Mouse (Mus musculus) thymus, postnatal 14 days (tissue): ENCODE measurements around the gene Gm16506.
"Not testable (repeated sequence)": the region's sequence is repeated elsewhere in the genome, so short reads cannot be mapped to it uniquely, and the experiment has no call there.

Source experiments
- DNase-seq: peaks from one replicate; pipeline ENCODE4 v3.0.0; 2021

The Gm16506 gene

DNA sequence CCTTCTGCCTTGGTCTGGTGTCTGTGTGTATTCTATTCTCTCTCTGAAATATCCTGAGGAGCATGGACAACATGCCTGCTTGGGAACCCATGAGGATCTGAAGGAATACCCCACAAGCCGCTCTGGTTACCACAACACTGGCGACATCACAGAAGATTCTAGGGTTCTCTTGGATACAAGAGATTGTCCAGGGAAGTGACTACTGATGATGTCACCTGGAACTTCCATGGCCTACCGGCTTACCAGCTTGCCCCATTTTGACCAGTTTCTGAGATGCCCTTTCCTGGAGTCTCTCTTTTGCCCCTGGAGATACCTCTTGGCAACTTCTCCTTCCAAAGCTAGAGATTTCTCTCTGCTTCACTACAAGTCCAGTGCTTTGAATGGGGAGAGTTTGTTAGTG is at the start of gene Gm16506:
TSS of gene Gm16506 (minus strand) at position 101 of the 400 bp plus-strand sequence.
- not testable (repeated sequence) for DNase-seq

DNA sequence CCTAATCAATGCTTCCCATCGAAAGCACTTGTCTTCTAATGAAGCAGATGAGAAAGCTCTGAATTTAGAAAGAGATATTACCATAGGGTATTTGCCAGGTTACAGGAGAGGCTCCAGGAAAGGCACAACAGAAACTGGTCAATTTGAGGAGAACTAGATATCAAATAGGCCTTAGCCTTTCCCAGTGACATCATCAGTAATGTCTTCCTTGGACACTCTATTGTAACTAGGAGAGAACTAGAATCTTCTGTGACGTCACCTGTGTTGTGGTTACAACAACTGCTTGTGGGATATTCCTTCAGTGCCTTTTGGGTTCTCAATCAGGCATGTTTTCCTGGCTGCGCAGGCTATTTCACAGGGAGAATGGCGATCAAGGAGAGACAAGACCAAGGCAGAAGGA is 20.3 kb upstream of the Gm16506 start, which contains the start of gene Gm6526:
TSS of gene Gm6526 (plus strand) at position 301 of the 400 bp plus-strand sequence.
- not testable (repeated sequence) for DNase-seq

DNA sequence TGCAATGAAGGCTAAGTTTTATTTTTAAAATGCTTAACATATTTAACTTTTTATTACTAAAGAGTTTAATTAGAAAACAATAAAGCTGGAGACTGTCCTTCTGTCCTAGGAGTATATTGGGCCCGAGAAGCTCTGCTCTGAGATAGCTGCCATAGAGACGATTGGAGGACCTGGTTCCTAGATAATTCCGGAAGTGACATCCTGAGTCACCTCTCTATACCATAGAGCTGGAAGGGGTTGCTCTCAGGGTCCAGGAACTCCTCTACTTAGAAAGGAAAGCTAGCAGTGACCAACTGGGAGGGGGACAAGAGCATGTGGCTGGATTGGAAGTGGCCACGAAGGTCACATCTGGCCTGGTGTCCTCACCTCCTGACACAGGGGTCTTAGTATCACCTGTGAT is 29.7 kb downstream of the Gm16506 start, which contains the start of gene Gm7324:
TSS of gene Gm7324 (plus strand) at position 208 of the 400 bp plus-strand sequence.
- not testable (repeated sequence) for DNase-seq

DNA sequence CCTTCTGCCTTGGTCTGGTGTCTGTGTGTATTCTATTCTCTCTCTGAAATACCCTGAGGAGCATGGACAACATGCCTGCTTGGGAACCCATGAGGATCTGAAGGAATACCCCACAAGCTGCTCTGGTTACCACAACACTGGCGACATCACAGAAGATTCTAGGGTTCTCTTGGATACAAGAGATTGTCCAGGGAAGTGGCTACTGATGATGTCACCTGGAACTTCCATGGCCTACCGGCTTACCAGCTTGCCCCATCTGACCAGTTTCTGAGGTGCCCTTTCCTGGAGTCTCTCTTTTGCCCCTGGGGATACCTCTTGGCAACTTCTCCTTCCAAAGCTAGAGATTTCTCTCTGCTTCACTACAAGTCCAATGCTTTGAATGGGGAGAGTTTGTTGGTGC is 50.2 kb downstream of the Gm16506 start, which contains the start of gene Gm8165:
TSS of gene Gm8165 (minus strand) at position 101 of the 400 bp plus-strand sequence.
- not testable (repeated sequence) for DNase-seq
